Mouse (Mus musculus): ENCODE measurements around the gene Coro2b. TPM values are rescaled to one million over a fixed set of nuclear protein-coding genes. Genes with fewer than 3 reads are reported as not detected.

Gene Coro2b
- polyA plus RNA-seq, 1 experiment from 2014 or later, result 26.2 TPM

DNA sequence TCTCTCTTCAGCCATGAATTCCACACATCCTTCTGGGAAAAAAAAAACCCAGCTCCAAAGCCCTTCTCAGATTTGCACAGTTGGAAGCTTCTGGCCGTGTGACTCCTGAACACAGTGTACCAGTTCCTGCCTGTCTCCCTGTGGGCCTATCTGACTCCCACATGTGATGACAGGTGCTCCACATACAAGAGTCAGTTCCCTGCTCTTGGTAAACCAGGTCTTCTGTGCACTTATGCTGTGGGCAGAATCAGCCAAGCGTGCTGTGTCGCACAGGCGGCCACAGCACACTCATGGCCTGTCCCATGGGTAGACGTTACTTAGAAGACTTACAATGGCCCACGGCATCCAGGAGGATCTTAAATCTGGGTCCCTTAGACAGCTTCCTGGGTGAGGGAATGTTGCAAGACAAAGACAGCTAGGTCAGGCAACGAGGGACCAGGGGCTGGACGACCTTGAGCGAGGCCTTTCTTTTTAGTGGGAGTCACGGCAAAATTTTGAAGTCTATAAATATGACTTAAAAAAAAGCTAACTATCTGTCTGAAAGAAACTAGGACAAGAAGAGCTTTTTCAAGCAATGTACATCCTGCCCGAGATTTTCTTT is 30.3 kb downstream of the Coro2b start:
- WGBS, result 77% methylated on average over 11 of the region's 11 CpGs
- ATAC-seq (ENCODE audit: insufficient read depth), result no peak
- DNase-seq, result no peak

DNA sequence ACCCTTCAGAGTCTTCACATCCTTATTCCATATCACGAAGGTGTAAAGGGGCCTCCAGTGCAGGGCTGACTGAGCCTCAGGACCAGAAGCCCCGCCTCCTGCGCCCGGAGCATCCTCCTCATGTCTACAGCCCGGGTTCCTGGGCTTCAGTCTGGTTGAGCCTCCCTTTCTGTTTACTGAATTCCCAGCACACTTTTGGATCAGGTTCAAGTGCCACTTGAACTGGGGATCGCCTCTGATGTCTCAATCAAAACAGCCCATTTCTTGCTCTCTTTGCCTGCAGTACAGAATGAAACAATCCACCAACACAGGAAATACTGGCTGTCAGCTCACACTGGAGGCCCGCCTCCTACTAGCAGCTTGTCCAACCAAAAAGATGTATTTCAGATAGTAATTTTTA is 32.7 kb downstream of the Coro2b start:
- H3K4me2 ChIP-seq, result no peak overlapping the region
- WGBS, result 21% methylated on average over 7 of the region's 7 CpGs

More for the DNA sequence above, 30.3 kb downstream of the Coro2b start:
- no peak for TF ChIP-seq CTCF (IDR thresholded peaks at IDR 0.05; ENCODE audit: low read depth)
- Histone ChIP-seq H3K4me1 (ENCODE audit: insufficient read depth) (peaks cover 6% of the 10 kb centered on the region), H3K9ac (no peak overlapping the region), H3K4me3 (ENCODE audit: low read depth, low read length) (no peak overlapping the region), H3K27ac (ENCODE audit: low read depth) (peak overlapping the region; percentile 54; the same call in 1 of the 2 replicates), H3K27me3 (ENCODE audit: insufficient read depth, low read length) (no peaks in the 10 kb centered on the region), H3K36me3 (ENCODE audit: insufficient read depth) (no peaks in the 10 kb centered on the region), H3K4me2 (no peak overlapping the region), H3K9me3 (ENCODE audit: low read depth, low read length) (no peaks in the 10 kb centered on the region)

DNA sequence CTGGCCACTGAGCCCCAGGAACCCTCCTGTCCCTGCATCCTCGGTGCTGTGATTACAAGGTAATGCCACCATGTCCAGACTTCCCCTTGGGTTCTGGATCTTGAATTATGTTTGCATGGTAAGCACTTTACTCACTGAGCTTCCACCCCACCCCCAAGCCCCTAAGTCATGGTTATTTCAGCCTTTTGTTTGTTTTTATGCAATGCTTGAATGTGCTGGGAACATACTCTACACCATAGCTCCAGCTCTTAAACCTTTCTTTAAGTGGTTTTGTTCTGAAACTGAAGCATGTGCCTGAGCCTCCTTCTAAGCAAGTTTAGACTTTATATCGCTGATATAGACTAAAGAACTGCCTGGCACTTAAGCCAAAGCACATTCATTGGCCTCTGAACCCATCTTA is 34.5 kb downstream of the Coro2b start:
- no peak for TF ChIP-seq CTCF (IDR thresholded peaks at IDR 0.05; ENCODE audit: low read depth)
- no peak for DNase-seq

More for the DNA sequence above, 32.7 kb downstream of the Coro2b start:
- no peak overlapping the region for H3K4me3 ChIP-seq (ENCODE audit: low read depth, low read length)
- H3K4me1 ChIP-seq (ENCODE audit: insufficient read depth), result peaks cover 6% of the 10 kb centered on the region
- H3K9ac ChIP-seq, result no peak overlapping the region
- no peaks in the 10 kb centered on the region for H3K27me3 ChIP-seq (ENCODE audit: insufficient read depth, low read length)
- no peaks in the 10 kb centered on the region for H3K9me3 ChIP-seq (ENCODE audit: low read depth, low read length)
- no peaks in the 10 kb centered on the region for H3K36me3 ChIP-seq (ENCODE audit: insufficient read depth)
- no peak for TF ChIP-seq CTCF (IDR thresholded peaks at IDR 0.05; ENCODE audit: low read depth)
- H3K27ac ChIP-seq (ENCODE audit: low read depth), result peak overlapping the region; percentile 55; the same call in 1 of the 2 replicates
- DNase-seq, result peak; percentile 93
- ATAC-seq (ENCODE audit: insufficient read depth), result peak; percentile 89

DNA sequence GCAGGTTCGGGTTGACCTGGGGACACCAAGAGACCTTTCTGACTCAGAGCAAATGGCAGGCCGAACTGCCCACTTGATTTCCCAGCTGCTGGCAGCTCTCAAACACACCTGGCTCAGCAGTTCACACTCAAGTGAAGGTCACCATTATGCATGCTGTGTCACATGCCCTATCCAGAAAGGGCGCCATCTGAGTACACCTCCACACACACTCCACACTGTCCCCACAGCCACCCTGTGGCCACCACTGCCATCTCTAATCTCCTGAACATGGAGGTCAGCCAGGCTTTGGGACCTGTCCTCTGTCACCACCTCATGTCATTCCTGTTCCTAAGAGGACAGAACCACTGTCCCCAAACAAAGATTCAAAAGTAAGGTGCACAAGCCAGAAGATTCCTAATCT is 35.3 kb downstream of the Coro2b start:
- WGBS, result 74% methylated on average over 3 of the region's 3 CpGs
- H3K27ac ChIP-seq (ENCODE audit: low read depth), result 0 out of 2 replicates have a peak overlapping the region, but pooled peaks have one; percentile 54
- H3K9me3 ChIP-seq (ENCODE audit: low read depth, low read length), result no peaks in the 10 kb centered on the region
- no peak overlapping the region for H3K4me3 ChIP-seq (ENCODE audit: low read depth, low read length)
- DNase-seq, result no peak
- H3K4me1 ChIP-seq (ENCODE audit: insufficient read depth), result peaks cover 11% of the 10 kb centered on the region
- no peaks in the 10 kb centered on the region for H3K27me3 ChIP-seq (ENCODE audit: insufficient read depth, low read length)
- ATAC-seq (ENCODE audit: insufficient read depth), result no peak
- H3K9ac ChIP-seq, result no peak overlapping the region
- no peak overlapping the region for H3K4me2 ChIP-seq
- H3K36me3 ChIP-seq (ENCODE audit: insufficient read depth), result no peaks in the 10 kb centered on the region
- TF ChIP-seq CTCF (IDR thresholded peaks at IDR 0.05; ENCODE audit: low read depth), result no peak

More for the DNA sequence above, 34.5 kb downstream of the Coro2b start:
- peaks cover 11% of the 10 kb centered on the region for H3K4me1 ChIP-seq (ENCODE audit: insufficient read depth)
- H3K9ac ChIP-seq, result no peak overlapping the region
- WGBS, result 52% methylated on average over 2 of the region's 2 CpGs
- H3K9me3 ChIP-seq (ENCODE audit: low read depth, low read length), result no peaks in the 10 kb centered on the region
- no peaks in the 10 kb centered on the region for H3K27me3 ChIP-seq (ENCODE audit: insufficient read depth, low read length)
- H3K4me3 ChIP-seq (ENCODE audit: low read depth, low read length), result no peak overlapping the region
- H3K36me3 ChIP-seq (ENCODE audit: insufficient read depth), result no peaks in the 10 kb centered on the region
- no peak overlapping the region for H3K4me2 ChIP-seq
- peak overlapping the region; percentile 54 for H3K27ac ChIP-seq (ENCODE audit: low read depth)
- no peak for ATAC-seq (ENCODE audit: insufficient read depth)

DNA sequence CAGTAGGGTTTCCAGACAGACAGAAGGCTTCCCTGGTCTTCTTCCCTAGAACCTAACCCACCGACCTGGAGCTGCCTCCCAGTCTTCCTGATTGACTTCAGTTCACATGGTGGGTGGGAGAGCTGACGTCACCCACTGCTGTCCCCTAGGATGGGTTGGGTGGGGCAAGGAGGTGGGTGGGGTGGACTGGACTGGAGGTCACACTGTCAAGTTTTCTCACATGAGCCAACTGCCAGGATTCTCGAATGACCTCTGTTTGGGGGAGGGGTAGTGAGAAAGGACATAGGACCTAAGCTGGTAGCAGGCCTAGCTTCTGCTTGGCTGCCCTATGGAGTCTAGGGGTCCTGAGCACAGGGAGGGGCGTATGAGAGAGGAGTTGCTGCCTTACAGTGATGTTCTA is 36.8 kb downstream of the Coro2b start:
- no peak for DNase-seq

DNA sequence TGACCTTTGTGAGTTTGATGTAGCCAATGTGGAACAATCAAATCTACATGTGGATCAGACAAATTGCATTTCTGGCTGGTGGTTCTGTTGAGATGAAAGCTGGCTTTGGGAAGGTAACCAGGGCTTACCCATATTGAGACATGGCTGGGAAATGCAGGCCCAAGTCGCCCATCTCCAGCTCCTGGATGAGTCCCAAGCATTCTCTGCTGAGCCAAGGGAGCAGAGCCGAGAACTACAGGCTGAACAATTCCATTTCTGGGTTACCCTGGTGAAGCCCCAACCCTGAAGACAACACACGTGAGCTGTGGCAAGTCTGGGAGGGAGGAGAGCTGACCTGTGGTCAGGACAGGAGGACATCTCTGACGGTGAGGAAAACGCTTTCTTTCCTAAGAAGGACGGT is 37.9 kb downstream of the Coro2b start:
- Histone ChIP-seq H3K4me2 (no peak overlapping the region), H3K4me3 (ENCODE audit: low read depth, low read length) (no peak overlapping the region), H3K9me3 (ENCODE audit: low read depth, low read length) (no peaks in the 10 kb centered on the region), H3K27ac (ENCODE audit: low read depth) (no peak overlapping the region), H3K4me1 (ENCODE audit: insufficient read depth) (peaks cover 8% of the 10 kb centered on the region; the same call in 1 of the 2 replicates), H3K36me3 (ENCODE audit: insufficient read depth) (no peaks in the 10 kb centered on the region), H3K9ac (no peak overlapping the region), H3K27me3 (ENCODE audit: insufficient read depth, low read length) (no peaks in the 10 kb centered on the region)
- TF ChIP-seq CTCF (IDR thresholded peaks at IDR 0.05; ENCODE audit: low read depth), result no peak
- WGBS, result 86% methylated on average over 6 of the region's 6 CpGs
- no peak for DNase-seq
- no peak for ATAC-seq (ENCODE audit: insufficient read depth)

More for the DNA sequence above, 36.8 kb downstream of the Coro2b start:
- WGBS, result 76% methylated on average over 4 of the region's 4 CpGs
- Histone ChIP-seq H3K27me3 (ENCODE audit: insufficient read depth, low read length) (no peaks in the 10 kb centered on the region), H3K4me3 (ENCODE audit: low read depth, low read length) (no peak overlapping the region), H3K4me1 (ENCODE audit: insufficient read depth) (peaks cover 11% of the 10 kb centered on the region), H3K4me2 (no peak overlapping the region), H3K36me3 (ENCODE audit: insufficient read depth) (no peaks in the 10 kb centered on the region), H3K9ac (no peak overlapping the region), H3K9me3 (ENCODE audit: low read depth, low read length) (no peaks in the 10 kb centered on the region), H3K27ac (ENCODE audit: low read depth) (no peak overlapping the region)
- ATAC-seq (ENCODE audit: insufficient read depth), result no peak
- TF ChIP-seq CTCF (IDR thresholded peaks at IDR 0.05; ENCODE audit: low read depth), result no peak

DNA sequence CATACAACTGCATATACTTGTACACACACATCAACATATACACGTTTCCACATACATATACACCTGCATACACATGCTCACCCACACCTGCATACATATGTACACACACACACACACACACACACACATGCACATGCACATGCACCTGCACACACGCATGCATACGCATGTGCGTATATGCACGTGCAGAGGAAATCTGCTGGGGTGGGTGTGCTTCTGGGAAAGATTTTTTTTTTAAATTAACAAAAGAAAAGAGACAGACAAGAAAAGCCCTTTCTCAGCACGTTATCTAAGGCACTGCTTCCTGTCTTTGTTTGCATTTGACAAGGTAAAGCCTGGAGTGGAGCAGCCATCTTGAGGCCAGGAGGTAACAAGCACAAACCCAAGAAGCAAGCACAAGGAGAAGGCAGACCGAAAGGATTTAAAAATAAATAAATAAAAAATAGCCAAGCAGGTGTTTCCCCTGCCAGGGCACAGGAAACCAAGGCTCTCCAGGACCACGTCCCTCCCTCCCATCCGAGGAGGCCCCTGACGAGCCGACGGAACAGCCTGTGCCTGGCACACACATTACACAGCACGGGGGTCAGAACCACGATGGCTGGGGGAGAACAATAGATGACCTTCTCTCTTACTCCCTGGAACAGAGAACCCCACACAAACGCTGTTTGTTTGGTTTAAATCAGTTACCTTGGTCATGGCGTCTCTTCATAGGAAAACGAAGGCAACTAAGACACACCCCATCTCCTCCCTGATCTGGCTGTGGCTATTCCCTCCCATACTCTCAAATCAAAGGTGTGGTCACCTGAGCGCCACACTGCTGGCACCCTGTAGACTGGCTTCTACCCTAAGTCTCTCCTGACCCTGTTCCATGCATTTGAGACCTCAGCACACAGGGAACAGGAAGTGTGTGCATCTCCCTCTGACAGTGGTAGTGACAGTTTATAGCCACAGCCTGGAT is 39.4 kb downstream of the Coro2b start:
- TF ChIP-seq CTCF (IDR thresholded peaks at IDR 0.05; ENCODE audit: low read depth), result no peak
- Histone ChIP-seq H3K4me1 (ENCODE audit: insufficient read depth) (peaks cover 8% of the 10 kb centered on the region; the same call in 1 of the 2 replicates), H3K4me2 (peak overlapping the region; percentile 28), H3K27me3 (ENCODE audit: insufficient read depth, low read length) (no peaks in the 10 kb centered on the region), H3K9ac (no peak overlapping the region; the same call in 1 of the 2 replicates), H3K4me3 (ENCODE audit: low read depth, low read length) (no peak overlapping the region), H3K27ac (ENCODE audit: low read depth) (peak overlapping the region; percentile 77), H3K9me3 (ENCODE audit: low read depth, low read length) (no peaks in the 10 kb centered on the region), H3K36me3 (ENCODE audit: insufficient read depth) (no peaks in the 10 kb centered on the region)
- DNase-seq (peak; percentile 52), ATAC-seq (ENCODE audit: insufficient read depth) (peak; percentile 70; the same call in 1 of the 2 replicates)
- WGBS, result 39% methylated on average over 18 of the region's 18 CpGs
